Mouse (Mus musculus): Measurements from ENCODE around the gene Plekha6. TPM values are rescaled to one million over a fixed set of nuclear protein-coding genes. Genes with fewer than 3 reads are reported as not detected.

The Plekha6 gene
- polyA plus RNA-seq, 2 experiments, result 0.81 to 2.1 TPM

DNA sequence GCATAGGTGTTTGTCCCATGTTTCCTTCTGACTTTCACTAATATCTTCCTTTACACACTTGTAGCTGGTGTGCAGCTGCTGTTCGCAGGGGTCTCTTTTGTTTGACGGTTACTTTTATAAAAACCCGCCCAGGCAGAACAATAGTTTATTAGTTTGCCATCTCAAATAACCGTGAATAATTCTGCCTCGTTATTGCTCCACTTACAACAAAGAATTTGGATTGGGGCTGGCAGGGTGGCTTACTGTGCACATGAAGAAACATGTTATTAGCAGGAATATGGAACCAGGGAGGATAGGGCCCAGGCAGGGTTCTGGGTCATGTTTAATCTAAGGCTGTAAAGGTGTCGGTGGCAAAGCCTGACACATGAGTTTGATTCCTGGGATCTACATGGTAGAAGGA, 33.3 kb downstream of the Plekha6 start:
- H3K36me3 ChIP-seq (replicated peaks; ENCODE audit: control insufficient read depth, insufficient read depth, low read depth), result no peaks in the 10 kb centered on the region
- H3K4me3 ChIP-seq (ENCODE audit: insufficient read depth in 1 of 2, low read depth in 2 of 2, low read length in 2 of 2), result no peak overlapping the region
- 66% methylated on average over 6 of the region's 6 CpGs for WGBS (ENCODE audit: insufficient replicate concordance)
- H3K27me3 ChIP-seq (ENCODE audit: control insufficient read depth, insufficient read depth, low read length), result no peaks in the 10 kb centered on the region; the same call in 1 of the 2 replicates
- ATAC-seq (ENCODE audit: insufficient read depth) (no peak), DNase-seq (ENCODE audit: low read depth in 3 of 3, low spot score in 3 of 3) (no peak)
- H3K9me3 ChIP-seq (ENCODE audit: control insufficient read depth, low read length), result no peaks in the 10 kb centered on the region
- no peak overlapping the region for H3K27ac ChIP-seq
- H3K4me1 ChIP-seq (replicated peaks; ENCODE audit: control insufficient read depth in 2 of 2, insufficient read depth in 2 of 2, low read length in 1 of 2), result no peaks in the 10 kb centered on the region
- no peak overlapping the region for H3K9ac ChIP-seq (replicated peaks)
- H3K4me2 ChIP-seq (ENCODE audit: low read depth), result no peak overlapping the region
- TF ChIP-seq EP300 (IDR thresholded peaks at IDR 0.05; ENCODE audit: low read depth) (no peak), CTCF (IDR thresholded peaks at IDR 0.05; ENCODE audit: low read depth) (no peak)

DNA sequence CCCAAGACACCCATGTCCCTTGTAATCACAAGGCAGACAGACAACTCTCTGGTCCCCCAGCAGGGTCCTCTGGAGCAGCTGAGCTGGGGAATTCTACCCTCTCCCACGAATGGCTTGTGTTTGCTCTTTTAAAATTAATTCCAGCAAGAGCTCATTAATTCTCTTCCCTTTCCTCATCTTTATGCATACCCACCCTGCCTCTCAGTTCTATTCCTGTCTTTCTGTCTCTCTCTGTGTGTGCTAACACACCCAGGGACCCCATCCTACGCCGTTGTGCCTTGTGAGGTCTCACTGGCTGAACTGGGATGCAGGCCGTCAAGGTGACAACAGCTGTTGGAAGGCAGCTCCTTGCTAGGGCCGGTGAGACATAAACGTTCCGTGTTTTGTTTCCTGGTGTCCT, 35.7 kb downstream of the Plekha6 start:
- DNase-seq (ENCODE audit: low read depth in 3 of 3, low spot score in 3 of 3) (no peak), ATAC-seq (ENCODE audit: insufficient read depth) (no peak)
- H3K9ac ChIP-seq (replicated peaks), result no peak overlapping the region
- H3K9me3 ChIP-seq (ENCODE audit: control insufficient read depth, low read length), result no peaks in the 10 kb centered on the region
- H3K27ac ChIP-seq, result no peak overlapping the region
- TF ChIP-seq CTCF (IDR thresholded peaks at IDR 0.05; ENCODE audit: low read depth), result no peak
- TF ChIP-seq EP300 (IDR thresholded peaks at IDR 0.05; ENCODE audit: low read depth), result no peak
- no peak overlapping the region for H3K4me3 ChIP-seq (ENCODE audit: insufficient read depth in 1 of 2, low read depth in 2 of 2, low read length in 2 of 2)
- no peaks in the 10 kb centered on the region for H3K27me3 ChIP-seq (ENCODE audit: control insufficient read depth, insufficient read depth, low read length)
- no peak overlapping the region for H3K4me2 ChIP-seq (ENCODE audit: low read depth)
- H3K4me1 ChIP-seq (replicated peaks; ENCODE audit: control insufficient read depth in 2 of 2, insufficient read depth in 2 of 2, low read length in 1 of 2), result no peaks in the 10 kb centered on the region; a peak in 1 of 4 replicates
- no peaks in the 10 kb centered on the region for H3K36me3 ChIP-seq (replicated peaks; ENCODE audit: control insufficient read depth, insufficient read depth, low read depth)
- WGBS (ENCODE audit: insufficient replicate concordance), result 62% methylated on average over 7 of the region's 7 CpGs

DNA sequence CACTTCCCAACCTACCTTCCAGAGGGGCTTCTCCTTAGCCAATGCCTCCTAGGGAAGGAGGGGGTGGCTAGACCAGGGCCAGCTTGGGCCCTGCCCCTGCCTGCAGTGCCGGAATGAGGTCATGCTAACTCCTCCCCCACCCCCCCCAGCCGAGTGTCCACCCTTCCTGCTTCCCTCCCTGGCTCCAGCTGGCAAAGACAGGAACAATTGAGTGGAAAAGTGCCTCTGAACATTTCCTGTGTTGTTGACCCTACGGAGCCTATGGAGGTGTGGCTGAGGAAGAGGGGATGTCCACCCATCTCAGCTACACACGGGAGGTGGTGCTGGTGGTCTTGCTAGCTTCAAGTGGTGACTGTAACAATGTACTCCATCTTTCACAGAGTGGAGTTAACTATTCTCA, 37.5 kb downstream of the Plekha6 start:
- TF ChIP-seq EP300 (IDR thresholded peaks at IDR 0.05; ENCODE audit: low read depth), result no peak
- no peak for TF ChIP-seq CTCF (IDR thresholded peaks at IDR 0.05; ENCODE audit: low read depth)
- Histone ChIP-seq H3K36me3 (replicated peaks; ENCODE audit: control insufficient read depth, insufficient read depth, low read depth) (no peaks in the 10 kb centered on the region), H3K9me3 (ENCODE audit: control insufficient read depth, low read length) (no peaks in the 10 kb centered on the region), H3K4me3 (ENCODE audit: insufficient read depth in 1 of 2, low read depth in 2 of 2, low read length in 2 of 2) (no peak overlapping the region), H3K4me1 (replicated peaks; ENCODE audit: control insufficient read depth in 2 of 2, insufficient read depth in 2 of 2, low read length in 1 of 2) (no peaks in the 10 kb centered on the region; a peak in 1 of 4 replicates), H3K27ac (no peak overlapping the region), H3K9ac (replicated peaks) (no peak overlapping the region), H3K27me3 (ENCODE audit: control insufficient read depth, insufficient read depth, low read length) (no peaks in the 10 kb centered on the region), H3K4me2 (ENCODE audit: low read depth) (no peak overlapping the region)
- 21% methylated on average over 4 of the region's 4 CpGs for WGBS (ENCODE audit: insufficient replicate concordance)
- ATAC-seq (ENCODE audit: insufficient read depth) (no peak), DNase-seq (ENCODE audit: low read depth in 3 of 3, low spot score in 3 of 3) (no peak)

DNA sequence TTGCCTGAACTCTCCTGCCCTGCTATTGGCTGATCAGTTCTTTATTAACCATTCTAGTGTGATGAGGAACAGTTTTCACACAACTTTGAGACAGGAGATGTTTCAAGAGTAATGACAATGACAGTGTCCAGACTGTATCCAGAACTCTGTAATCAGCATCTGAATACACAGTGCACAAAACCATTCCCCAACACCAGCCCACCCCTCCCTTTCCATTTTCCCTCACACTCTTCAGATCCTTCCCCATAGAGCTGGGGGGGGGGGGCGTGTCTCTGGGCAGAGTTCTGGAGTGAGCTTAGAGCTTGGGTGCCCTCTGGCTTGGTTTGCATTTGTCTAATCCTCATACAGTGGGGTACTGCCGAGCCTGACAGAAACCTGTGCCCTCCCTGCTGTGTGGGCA, 39.7 kb downstream of the Plekha6 start:
- 32% methylated on average over 2 of the region's 2 CpGs for WGBS (ENCODE audit: insufficient replicate concordance)
- H3K4me3 ChIP-seq (ENCODE audit: insufficient read depth in 1 of 2, low read depth in 2 of 2, low read length in 2 of 2), result no peak overlapping the region
- no peaks in the 10 kb centered on the region for H3K36me3 ChIP-seq (replicated peaks; ENCODE audit: control insufficient read depth, insufficient read depth, low read depth)

DNA sequence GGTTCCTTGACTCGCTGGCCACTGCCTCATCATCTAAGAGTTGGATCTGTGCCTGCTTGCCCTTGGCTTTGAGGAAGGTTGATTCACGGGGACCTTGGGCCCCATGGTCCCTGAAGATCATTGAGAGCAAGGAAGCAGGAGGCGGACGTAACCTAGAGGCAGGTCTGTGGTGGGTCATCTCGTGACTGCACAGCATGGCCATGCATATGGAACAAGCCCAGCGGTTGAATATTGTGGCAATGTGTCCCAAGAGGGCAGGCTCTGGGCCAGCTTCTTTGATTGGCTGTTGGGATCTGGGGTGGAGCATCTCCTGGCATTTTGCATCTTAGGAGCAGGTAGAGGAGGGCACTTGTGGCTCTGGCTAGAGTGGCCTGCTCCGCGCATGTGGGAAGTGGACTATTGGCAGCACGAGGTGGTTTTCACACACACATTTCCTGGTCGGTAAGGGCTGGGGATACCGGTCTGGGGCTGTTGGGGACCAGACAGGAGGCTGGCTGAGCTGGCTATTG, 40.4 kb downstream of the Plekha6 start:
- 43% methylated on average over 11 of the region's 11 CpGs for WGBS (ENCODE audit: insufficient replicate concordance)
- Histone ChIP-seq H3K4me3 (ENCODE audit: insufficient read depth in 1 of 2, low read depth in 2 of 2, low read length in 2 of 2) (no peak overlapping the region), H3K27me3 (ENCODE audit: control insufficient read depth, insufficient read depth, low read length) (no peaks in the 10 kb centered on the region), H3K9ac (replicated peaks) (no peak overlapping the region), H3K4me1 (replicated peaks; ENCODE audit: control insufficient read depth in 2 of 2, insufficient read depth in 2 of 2, low read length in 1 of 2) (no peaks in the 10 kb centered on the region; a peak in 1 of 4 replicates), H3K27ac (no peak overlapping the region), H3K4me2 (ENCODE audit: low read depth) (no peak overlapping the region), H3K9me3 (ENCODE audit: control insufficient read depth, low read length) (no peaks in the 10 kb centered on the region), H3K36me3 (replicated peaks; ENCODE audit: control insufficient read depth, insufficient read depth, low read depth) (no peaks in the 10 kb centered on the region)
- TF ChIP-seq EP300 (IDR thresholded peaks at IDR 0.05; ENCODE audit: low read depth), result no peak
- TF ChIP-seq CTCF (IDR thresholded peaks at IDR 0.05; ENCODE audit: low read depth), result no peak
- no peak for ATAC-seq (ENCODE audit: insufficient read depth)
- DNase-seq (ENCODE audit: low read depth in 3 of 3, low spot score in 3 of 3), result no peak

More for the DNA sequence above, 39.7 kb downstream of the Plekha6 start:
- TF ChIP-seq EP300 (IDR thresholded peaks at IDR 0.05; ENCODE audit: low read depth) (no peak), CTCF (IDR thresholded peaks at IDR 0.05; ENCODE audit: low read depth) (no peak)
- H3K4me2 ChIP-seq (ENCODE audit: low read depth), result no peak overlapping the region
- H3K4me1 ChIP-seq (replicated peaks; ENCODE audit: control insufficient read depth in 2 of 2, insufficient read depth in 2 of 2, low read length in 1 of 2), result no peaks in the 10 kb centered on the region; a peak in 1 of 4 replicates
- no peak for ATAC-seq (ENCODE audit: insufficient read depth)
- no peak overlapping the region for H3K27ac ChIP-seq
- no peaks in the 10 kb centered on the region for H3K9me3 ChIP-seq (ENCODE audit: control insufficient read depth, low read length)
- no peaks in the 10 kb centered on the region for H3K27me3 ChIP-seq (ENCODE audit: control insufficient read depth, insufficient read depth, low read length)
- no peak for DNase-seq (ENCODE audit: low read depth in 3 of 3, low spot score in 3 of 3)
- no peak overlapping the region for H3K9ac ChIP-seq (replicated peaks)
